Mouse (Mus musculus): ENCODE measurements at regions not wholly inside any gene's neighbourhood (a gene's known extent, or its start where the extent isn't known, plus 50 kb on each side); places are given as distances from the start of the nearest gene placed in this dataset.

DNA sequence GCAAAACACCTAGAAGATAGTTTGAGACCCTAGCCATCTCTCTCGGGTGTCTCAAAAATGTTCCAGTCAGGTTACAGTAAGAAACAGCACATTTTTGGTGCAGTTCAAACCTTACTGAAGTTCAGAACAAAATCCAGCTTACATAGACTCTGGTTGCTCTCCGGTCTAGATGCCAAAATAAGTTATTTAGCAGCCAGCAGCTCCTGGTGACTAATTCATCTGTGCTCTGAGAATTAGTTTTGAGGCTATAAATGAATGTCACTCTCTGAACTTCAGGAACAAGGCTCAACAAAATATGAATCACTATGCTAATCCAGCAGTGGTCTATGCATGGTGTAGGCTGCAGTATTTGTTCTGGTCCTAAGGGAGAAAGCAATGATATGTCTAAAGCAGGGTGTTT is 238.6 kb downstream of the Rnf152 start:
- no peak for DNase-seq (ENCODE audit: low spot score in 2 of 2)

GRCm38 (mm10) chr1:105116231-105116630 is 240.3 kb downstream of the Rnf152 start:
- no peak for DNase-seq (ENCODE audit: low spot score in 2 of 2)

- no peak for DNase-seq (ENCODE audit: low spot score in 2 of 2)
Measured at GRCm38 (mm10) chr1:105115391-105115790, 241.1 kb downstream of the Rnf152 start.

DNA sequence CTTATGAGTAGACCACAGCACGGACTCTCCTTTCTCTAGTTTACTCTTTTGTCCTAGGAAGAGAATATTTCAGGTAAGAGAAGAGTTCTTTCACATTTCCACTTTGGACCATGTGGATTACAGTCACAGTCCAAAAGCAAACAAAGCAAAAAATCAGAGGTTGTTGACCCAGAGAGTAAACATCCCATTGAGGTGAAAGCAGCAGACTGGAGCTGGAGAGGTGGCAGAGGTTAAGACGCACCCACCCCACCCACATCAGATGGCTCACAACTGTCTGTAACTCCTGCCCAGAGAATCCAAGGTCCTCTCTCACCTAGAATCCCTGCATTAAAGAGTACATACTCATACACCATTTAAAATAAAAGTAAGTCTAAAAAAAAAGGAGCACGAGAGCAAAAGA is 241.7 kb downstream of the Rnf152 start:
- no peak for DNase-seq (ENCODE audit: low spot score in 2 of 2)

DNA sequence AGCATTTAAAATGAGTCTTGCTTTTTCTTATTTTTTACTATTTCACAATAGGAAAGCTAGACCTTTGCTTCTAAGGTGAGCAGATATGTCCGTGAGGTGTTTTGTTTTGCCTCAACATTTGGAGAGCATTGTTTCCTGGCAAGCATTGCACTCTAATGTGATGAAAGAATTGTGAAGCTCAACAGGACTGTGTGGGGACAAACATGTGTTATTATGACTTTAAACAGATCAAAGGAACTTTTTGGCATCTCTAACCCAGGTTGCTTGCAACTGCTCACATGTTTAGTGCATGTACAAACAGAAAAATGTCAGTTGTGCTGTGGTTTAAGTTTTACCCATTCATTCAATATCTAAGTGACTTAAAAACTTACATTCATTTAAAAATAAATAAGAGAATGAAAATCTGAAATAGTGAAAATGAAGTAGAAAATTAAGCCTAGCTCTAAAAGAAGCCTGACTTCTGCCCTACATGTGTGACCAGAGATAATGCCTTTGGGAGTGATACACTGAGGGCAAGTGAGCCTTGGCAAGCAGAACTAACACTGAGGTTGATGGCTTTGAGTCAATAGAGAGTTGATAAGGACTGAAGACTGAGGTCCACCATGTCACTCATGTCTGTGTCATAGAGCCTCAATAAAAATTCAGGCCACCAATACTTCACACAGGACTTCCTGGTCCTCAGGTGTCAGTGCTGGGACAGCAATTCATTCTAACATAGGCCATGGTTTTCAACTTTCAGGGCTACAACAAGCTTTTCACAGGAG is 243.6 kb downstream of the Rnf152 start:
- DNase-seq (ENCODE audit: low spot score in 2 of 2) = no peak

DNA sequence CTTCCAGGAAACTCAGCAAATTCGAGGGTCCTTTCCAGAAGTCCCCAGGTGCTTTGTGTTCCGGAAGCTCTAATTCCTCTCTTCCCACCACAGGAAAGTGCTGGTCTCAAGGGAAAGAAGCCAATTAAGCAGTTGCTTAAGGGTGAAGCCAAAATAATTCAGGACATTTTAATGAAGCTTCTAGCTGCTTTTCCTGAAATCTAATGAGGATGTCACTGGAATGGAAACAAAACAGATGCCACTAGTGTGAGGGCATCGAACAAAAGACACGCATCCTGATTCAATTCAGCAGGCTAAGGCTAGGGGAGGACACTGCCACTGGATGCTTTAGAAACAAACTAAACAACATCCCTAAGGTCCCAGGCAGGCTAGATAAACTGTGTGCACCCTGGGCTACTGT is 245.3 kb downstream of the Rnf152 start:
- no peak for DNase-seq (ENCODE audit: low spot score in 2 of 2)

- no peak for DNase-seq (ENCODE audit: low spot score in 2 of 2)
Measured at GRCm38 (mm10) chr1:105110581-105111210, 245.8 kb downstream of the Rnf152 start.

GRCm38 (mm10) chr1:105107836-105108235 is 248.7 kb downstream of the Rnf152 start:
- DNase-seq (ENCODE audit: low spot score in 2 of 2) = no peak

GRCm38 (mm10) chr1:105107257-105107656 is 249.3 kb downstream of the Rnf152 start:
- no peak for DNase-seq (ENCODE audit: low spot score in 2 of 2)

DNA sequence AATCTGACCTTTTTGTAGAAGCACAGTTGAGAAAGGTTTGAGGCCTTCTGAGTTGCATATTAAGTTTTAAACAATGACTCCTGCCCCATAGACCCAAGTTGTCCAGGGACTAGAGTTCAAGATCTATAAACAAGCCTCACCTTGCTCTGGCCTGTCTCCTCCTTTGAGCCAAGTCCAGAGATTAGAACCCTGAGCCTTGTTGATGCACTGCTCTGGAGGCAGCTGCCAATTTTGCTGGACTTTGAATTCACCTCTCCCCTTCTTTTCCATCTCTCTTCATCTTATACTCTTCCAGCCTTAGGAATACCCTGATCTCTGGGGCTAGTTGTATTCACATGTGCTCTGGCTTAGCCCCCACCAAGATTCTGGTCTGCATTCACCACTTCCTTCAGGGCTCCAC is 251.3 kb downstream of the Rnf152 start:
- no peak for DNase-seq (ENCODE audit: low spot score in 2 of 2)

DNA sequence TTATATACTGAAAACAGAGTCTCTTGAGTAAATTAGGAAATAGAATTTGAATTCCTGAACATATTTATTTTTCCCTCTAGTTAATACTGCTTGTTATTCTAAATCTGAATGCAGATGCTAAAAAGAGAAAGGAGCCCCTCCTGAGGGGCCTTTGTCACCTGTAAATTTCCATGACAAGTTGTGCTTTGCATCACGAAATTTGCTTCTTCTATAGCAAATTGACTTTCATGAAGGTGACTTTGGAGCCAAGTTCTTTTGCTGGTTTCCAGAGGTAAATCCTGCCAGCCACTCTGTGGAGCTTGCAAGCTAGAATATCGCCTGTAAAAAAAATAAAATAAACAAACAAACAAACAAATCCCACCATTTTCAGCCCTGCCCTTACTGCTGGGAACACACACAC is 261.4 kb downstream of the Rnf152 start:
- no peak for DNase-seq (ENCODE audit: low spot score in 2 of 2)

DNA sequence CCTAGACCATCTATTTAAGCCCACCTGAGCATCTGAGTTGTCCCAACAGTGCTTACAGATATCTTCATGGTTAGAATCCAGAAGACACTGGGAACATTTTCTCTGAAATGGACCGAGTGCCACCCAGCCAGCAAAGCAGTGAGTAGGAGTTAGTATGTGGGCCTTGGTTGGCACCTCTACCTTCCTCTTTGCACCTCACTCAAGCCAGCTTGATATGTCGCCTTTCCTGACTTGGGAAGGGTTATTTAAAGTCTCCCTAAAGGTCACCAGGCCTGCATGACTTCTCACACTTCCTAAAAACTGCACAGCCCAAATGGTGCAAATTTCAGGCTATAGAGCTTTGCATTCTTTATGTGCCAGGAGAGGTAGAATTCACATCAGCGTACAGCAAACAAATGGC is 262.0 kb downstream of the Rnf152 start:
- no peak for DNase-seq (ENCODE audit: low spot score in 2 of 2)

DNA sequence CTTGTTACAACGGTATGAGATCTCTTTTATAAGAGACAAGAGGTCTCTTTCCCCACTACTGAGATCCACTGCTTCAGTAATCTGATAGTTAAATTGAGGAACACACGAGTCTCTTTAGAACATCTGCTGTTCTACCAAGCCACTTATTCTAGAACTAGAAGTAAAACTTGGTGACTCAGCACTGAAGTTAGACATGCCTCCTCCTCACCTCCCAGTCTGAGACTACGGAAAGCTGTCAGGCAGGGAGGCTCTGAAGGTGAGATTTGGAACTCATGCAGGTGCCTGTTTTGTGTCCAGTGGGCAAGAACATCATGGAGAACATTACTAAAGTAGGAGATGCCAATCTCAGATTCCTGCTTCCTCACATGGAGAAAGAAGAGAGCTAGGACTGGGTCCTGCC is 262.6 kb downstream of the Rnf152 start:
- no peak for DNase-seq (ENCODE audit: low spot score in 2 of 2)

- DNase-seq (ENCODE audit: low spot score in 2 of 2) = no peak
Measured at GRCm38 (mm10) chr1:105093012-105093411, 263.5 kb downstream of the Rnf152 start.

- no peak for DNase-seq (ENCODE audit: low spot score in 2 of 2)
Measured at GRCm38 (mm10) chr1:105092309-105092904, 264.1 kb downstream of the Rnf152 start.

DNA sequence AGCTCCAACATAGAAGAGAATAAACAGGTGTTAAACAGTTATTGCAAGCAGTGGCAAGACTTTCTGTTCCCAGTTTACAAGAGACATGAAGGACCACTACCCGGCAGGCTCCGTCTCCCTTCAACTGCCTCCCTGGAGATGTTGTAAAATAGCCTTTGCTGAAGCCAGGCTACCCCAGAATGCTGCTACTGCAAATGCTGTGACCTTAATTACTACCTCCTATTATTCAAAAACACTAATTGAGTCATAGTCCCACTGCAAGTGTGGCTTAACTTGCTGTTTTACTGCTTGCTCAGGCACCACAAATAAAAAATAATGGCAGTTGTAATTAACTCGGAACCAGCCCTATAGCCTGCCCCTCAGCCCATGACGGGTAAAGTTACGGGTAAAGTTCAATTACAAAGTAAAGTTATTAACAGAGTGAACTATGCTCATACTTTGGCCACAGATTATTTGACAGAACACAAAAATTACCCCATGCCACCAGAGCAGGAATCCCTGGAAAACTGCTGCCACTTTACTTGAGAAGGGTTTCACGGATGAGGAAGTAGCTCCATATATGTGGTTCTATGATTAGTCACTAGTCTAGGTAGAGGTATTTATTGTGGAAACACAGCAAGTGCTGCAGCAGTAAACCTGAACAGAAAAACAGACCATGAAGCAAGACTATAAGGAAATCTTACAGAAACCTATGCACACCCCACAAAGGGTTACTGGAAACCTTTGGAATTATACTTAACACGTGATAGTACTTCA is 267.6 kb downstream of the Rnf152 start:
- no peak for DNase-seq (ENCODE audit: low spot score in 2 of 2)

DNA sequence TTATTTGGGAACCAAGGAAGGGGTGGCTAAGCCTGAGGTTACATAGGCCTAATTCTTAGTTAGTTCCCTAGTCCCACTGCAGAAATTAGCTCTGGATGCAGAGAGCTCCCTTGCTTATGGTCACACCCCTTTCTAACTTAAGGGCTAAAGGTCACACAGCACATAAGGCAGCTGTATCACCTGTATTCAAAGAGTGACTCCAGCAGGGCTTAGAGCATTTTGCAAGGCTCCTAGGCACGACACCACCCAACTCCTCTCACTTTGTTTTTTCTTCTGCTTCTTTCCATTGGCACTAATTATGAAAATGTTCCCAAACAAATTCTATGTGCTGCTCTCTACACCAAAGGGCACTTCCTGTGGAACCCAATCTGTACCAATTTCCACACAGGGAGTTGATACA is 268.9 kb downstream of the Rnf152 start:
- DNase-seq (ENCODE audit: low spot score in 2 of 2) = no peak

- no peak for DNase-seq (ENCODE audit: low spot score in 2 of 2)
Measured at GRCm38 (mm10) chr1:105084556-105084955, 272.0 kb downstream of the Rnf152 start.

DNA sequence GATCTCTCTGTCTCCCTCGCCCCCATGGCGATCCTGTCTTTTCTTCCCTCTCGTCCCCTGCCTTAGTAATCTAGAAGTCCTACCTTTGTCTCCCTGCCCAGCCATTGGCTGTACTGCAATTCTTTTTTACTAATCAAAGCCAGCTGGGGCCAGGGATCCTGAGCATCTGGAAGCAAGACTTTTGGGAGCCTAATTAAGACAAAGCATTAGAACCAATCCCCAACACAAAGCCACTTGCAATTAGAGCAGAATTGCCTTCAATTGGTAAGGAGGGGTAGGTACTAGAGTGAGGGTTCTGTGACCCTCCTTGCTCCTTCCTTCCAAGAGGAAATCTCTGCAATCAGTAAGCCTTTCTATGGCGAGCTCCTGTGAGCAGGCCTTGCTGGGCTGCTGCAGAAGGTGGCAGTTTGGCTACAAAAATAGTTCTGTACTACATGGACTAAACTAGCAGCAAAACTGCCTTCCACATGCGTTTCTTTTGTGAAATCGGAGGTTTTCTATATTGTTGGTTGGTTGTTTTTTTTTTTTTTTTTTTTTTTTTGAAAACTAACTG is 272.9 kb downstream of the Rnf152 start:
- no peak for DNase-seq (ENCODE audit: low spot score in 2 of 2)

DNA sequence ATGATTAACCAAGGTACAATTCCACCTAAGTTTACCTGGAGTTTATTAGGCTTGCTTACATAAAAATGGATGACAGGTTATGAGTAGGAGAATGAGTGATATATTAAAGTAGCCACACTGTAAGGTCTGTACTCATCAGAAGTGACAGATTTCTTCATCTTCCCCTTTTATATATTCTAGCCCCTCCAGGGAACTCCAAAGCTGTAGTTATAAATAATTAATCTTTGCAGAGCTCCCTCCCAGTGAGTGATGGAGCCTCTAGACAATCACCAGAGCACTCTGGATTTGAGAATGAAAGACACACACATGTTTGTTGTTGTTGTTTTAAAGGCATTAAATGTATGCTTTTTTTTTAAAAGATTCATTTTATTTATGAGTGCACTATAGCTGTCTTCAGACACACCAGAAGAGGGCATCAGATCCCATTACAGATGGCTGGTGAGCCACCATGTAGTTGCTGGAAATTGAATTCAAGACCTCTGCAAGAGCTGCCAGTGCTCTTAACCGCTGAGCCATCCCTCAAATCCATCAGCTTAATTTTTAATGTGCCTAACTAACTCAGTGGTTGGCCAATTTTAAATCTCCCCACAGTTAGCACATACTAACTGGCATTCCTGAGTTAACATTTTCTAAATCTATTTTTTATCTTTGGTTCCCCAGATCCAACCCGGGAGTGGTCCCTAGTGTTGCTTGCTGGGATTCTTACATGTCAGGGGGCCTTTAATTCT is 273.5 kb downstream of the Rnf152 start:
- DNase-seq (ENCODE audit: low spot score in 2 of 2) = no peak

DNA sequence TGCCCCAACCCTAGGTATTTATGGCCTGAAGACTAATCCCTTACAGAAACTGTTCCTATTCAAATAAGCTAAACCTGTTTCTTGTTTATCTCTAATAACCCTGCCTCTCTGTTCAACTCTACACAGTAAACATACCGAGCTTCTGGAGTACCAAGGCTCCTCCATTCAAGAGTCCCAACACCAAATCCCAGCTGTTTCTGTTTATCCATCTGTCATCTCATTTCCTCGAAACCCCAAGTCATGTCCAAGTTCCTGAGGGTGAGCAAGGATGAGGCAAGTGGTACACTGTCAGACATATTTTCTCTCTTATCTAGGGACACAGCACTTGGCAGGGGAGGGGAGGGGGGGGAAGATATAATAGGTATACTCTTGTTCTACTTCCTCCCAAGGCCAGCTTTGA is 274.6 kb downstream of the Rnf152 start:
- DNase-seq (ENCODE audit: low spot score in 2 of 2) = no peak

Data from gastrocnemius, adult 8-10 months (tissue).